Mouse (Mus musculus) stomach, embryonic 14.5 days (tissue): ENCODE measurements at regions not wholly inside any gene's neighbourhood (a gene's known extent, or its start where the extent isn't known, plus 50 kb on each side); places are given as distances from the start of the nearest gene placed in this dataset.

Experiments used
- ATAC-seq: fragments of 200-750 bp; cut with Nextera tagmentation; 2 replicates; pipeline ENCODE4 v1.8.0; 2017; ENCODE audit warnings: low read depth, moderate TSS enrichment; ENCODE audit not compliant: insufficient number of reproducible peaks, insufficient read depth, low FRiP score
- H3K27ac ChIP-seq: fragments of 300-500 bp; sonication (generic); 2 replicates; pipeline ENCODE4 v1.5.1; 2014; ENCODE audit warnings: mild to moderate bottlenecking, low read length, moderate library complexity, mixed read lengths
- H3K27me3 ChIP-seq: fragments of 300-500 bp; sonication (generic); 2 replicates; pipeline ENCODE4 v1.6.1; 2014; ENCODE audit warnings: low read length, control low read depth, mixed read lengths; ENCODE audit not compliant: control insufficient read depth, insufficient read depth
- H3K36me3 ChIP-seq: fragments of 300-500 bp; sonication (generic); 2 replicates; pipeline ENCODE4 v1.6.1; 2014; ENCODE audit warnings: mild to moderate bottlenecking, control low read depth, low read length, moderate library complexity, mixed read lengths; ENCODE audit not compliant: control insufficient read depth, insufficient read depth
- H3K4me1 ChIP-seq: fragments of 300-500 bp; sonication (generic); 2 replicates; pipeline ENCODE4 v1.6.1; 2014; ENCODE audit warnings: low read length, control low read depth, mixed read lengths; ENCODE audit not compliant: control insufficient read depth, insufficient read depth
- H3K4me2 ChIP-seq: fragments of 300-500 bp; sonication (generic); replicated peaks from 2 replicates; pipeline ENCODE4 v1.6.1; 2014; ENCODE audit warnings: low read depth, low read length, control low read depth
- H3K4me3 ChIP-seq: fragments of 300-500 bp; sonication (generic); 2 replicates; pipeline ENCODE4 v1.5.1; 2014; ENCODE audit warnings: low read depth, low read length, control low read depth
- H3K9ac ChIP-seq: fragments of 300-500 bp; sonication (generic); replicated peaks from 2 replicates; pipeline ENCODE4 v1.6.1; 2014; ENCODE audit warnings: low read depth, mild to moderate bottlenecking, control low read depth, low read length, moderate library complexity, mixed read lengths
- H3K9me3 ChIP-seq: fragments of 300-500 bp; sonication (generic); 2 replicates; pipeline ENCODE4 v1.6.1; 2016; ENCODE audit warnings: low read depth, low read length, control low read depth; ENCODE audit not compliant: control insufficient read depth
- WGBS: fragments of 180-500 bp; shearing (Covaris S2); extraction: QIAGEN DNeasy Blood & Tissue Kit; methylation state at CpG from one replicate; pipeline ENCODE4 v1.1.7; 2014; 5-methylcytosine and 5-hydroxymethylcytosine counted together

DNA sequence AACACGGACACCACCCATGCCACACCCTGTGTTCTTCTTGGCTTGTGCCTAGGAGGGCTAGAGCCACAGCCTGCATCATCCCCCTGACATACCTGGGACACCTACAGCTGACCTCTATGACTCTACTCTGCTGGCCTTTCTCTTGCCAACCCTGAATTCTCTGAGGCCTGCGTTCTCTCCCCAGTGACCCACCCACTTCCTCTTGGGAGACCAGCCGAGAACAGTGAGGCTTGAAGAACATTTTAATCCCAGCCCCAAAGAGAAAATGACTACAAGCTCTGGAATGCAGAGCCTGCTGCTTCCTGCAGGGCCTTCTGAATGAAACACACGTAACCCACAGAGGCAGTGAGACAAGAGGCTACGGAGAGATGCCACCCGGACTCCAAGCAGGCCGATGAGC lies 102.0 kb downstream of the Zfp36l2 start:
- no peak overlapping the region for H3K4me3 ChIP-seq
- no peak overlapping the region; the same call in 1 of the 2 replicates for H3K9ac ChIP-seq
- H3K4me2 ChIP-seq: no peak overlapping the region
- peak overlapping the region; percentile 53 for H3K27ac ChIP-seq
- H3K9me3 ChIP-seq: no peaks in the 10 kb centered on the region
- no peaks in the 10 kb centered on the region for H3K27me3 ChIP-seq
- ATAC-seq: peak; percentile 6; the same call in 1 of the 2 replicates
- no peaks in the 10 kb centered on the region for H3K36me3 ChIP-seq
- WGBS: 41% methylated on average over 7 of the region's 7 CpGs
- H3K4me1 ChIP-seq: peaks cover 31% of the 10 kb centered on the region

DNA sequence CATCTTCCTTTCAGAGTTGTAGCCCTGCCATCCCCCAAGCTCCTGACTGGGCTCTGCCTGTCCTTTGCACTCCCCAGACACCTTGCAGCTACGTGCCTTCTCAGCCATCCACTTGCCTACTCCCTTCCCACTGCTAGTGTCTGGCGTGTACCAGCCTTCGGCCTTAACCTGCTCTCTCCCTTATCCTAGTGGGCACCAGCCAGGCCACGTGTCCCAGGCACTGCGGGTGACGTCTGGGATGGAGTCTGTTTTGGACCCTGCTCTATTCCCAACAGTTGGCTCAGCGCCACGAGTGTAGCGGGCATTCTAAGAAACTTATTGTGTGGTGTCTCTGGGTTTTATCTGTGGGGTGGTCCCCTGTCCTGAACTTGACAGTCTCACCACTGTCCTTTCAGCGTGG lies 102.5 kb downstream of the Zfp36l2 start:
- H3K9me3 ChIP-seq: no peaks in the 10 kb centered on the region
- 89% methylated on average over 10 of the region's 10 CpGs for WGBS
- peaks cover 31% of the 10 kb centered on the region for H3K4me1 ChIP-seq
- H3K4me2 ChIP-seq: no peak overlapping the region
- ATAC-seq: no peak
- no peak overlapping the region for H3K9ac ChIP-seq
- no peak overlapping the region for H3K27ac ChIP-seq
- H3K27me3 ChIP-seq: no peaks in the 10 kb centered on the region
- no peaks in the 10 kb centered on the region for H3K36me3 ChIP-seq
- no peak overlapping the region for H3K4me3 ChIP-seq

DNA sequence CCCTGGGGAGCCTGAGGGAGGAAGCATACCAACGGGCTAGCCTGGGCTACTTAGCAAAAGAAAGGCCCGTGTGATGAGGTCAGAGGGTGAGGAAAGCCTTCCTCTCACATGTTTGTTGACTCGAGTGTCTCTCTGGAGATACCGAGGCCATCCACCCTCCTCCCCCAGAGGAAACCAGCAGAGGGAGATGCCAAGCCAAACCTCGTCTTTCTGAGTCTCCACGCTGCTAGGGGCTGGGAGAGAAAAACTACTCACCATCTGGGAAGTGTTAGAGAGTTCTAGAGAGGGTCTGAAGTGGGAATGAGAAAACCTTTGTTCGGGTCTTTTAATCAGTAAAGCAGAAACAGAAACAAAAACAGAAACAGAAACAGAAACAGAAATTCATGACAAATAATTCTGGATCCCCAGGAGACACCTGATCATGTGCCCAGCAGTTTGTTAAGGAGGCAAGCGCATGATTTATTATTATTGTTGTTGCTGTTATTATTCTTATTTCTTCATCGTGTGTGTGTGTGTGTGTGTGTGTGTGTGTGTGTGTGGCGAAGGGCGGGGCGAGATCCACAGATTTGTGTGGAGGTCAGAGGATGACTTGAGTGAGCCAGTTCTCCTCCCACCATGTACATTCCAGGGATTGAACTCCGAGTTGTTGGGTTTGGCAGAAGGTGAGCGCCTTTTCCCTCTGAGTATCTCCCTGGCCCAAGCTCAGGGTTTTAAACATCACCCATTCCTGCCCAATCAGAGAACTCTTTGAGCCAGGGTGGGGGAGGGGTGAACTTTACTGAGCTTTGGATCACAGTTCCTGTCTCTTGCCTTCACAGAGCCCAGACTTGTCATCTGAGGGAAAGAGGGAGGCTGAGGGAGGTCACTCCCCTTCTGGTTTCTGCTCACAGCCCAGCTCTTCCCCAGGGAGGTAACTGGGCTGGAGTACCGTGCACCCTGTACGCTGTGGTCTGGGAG lies 104.2 kb downstream of the Zfp36l2 start:
- WGBS: 70% methylated on average over 16 of the region's 16 CpGs
- Histone ChIP-seq H3K27ac (no peak overlapping the region; the same call in 1 of the 2 replicates), H3K4me2 (no peak overlapping the region), H3K4me1 (peaks cover 31% of the 10 kb centered on the region), H3K9me3 (no peaks in the 10 kb centered on the region), H3K36me3 (no peaks in the 10 kb centered on the region), H3K27me3 (no peaks in the 10 kb centered on the region), H3K4me3 (no peak overlapping the region), H3K9ac (no peak overlapping the region)
- no peak for ATAC-seq

DNA sequence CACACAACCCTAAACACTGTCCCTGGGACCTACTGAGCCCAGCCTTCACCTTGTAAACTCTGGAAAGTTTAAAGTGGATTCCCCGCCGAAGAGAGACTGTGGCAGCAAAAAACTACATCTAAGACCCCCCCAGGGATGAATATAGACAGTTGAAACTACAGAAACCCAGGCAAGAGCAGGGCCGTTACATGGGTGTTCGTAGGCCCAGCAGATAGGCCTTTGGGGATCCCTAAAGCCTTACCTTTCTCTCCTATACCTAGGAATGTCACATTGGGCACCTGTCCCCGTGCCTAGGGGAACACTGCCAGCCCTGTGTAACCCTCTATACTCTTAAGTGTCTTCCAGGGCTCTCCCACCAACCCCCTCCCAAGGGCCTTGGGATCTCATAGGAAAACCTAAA lies 105.2 kb downstream of the Zfp36l2 start:
- WGBS: 83% methylated on average over 5 of the region's 5 CpGs
- H3K4me3 ChIP-seq: no peak overlapping the region
- H3K9me3 ChIP-seq: no peaks in the 10 kb centered on the region
- H3K27ac ChIP-seq: no peak overlapping the region
- H3K36me3 ChIP-seq: no peaks in the 10 kb centered on the region
- H3K4me1 ChIP-seq: peaks cover 31% of the 10 kb centered on the region
- no peak for ATAC-seq
- H3K27me3 ChIP-seq: no peaks in the 10 kb centered on the region
- no peak overlapping the region for H3K9ac ChIP-seq
- H3K4me2 ChIP-seq: no peak overlapping the region

DNA sequence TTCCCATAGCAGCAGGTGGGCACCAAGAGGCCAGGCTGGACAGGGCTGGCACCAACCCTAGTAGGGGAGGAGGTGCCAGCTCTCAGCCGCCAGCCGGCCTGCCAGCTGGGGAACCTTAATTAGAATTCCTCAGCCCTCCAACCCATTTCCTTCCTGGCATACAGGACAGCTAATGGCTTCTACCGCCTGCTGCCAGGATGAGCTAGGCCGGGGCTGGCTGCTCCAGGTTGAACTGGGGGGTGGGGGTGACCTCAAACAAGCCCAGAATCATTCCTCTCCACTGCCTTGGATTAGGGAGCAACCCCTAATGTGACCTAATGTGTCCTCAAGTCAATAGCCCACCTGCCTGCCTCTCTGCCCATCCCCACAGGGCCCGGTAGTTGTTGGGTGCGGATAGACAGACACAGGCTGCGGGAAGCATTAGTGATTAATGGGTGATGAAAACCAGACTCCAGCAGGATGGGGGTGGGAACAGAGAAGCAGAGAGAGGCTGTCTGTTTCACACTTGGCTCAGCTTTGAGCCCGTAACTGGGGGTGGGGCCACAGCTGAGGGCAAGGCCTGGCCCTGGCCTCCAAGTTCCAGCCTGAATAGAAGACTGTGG lies 105.9 kb downstream of the Zfp36l2 start:
- Histone ChIP-seq H3K9me3 (no peaks in the 10 kb centered on the region), H3K4me2 (no peak overlapping the region), H3K9ac (no peak overlapping the region), H3K36me3 (no peaks in the 10 kb centered on the region), H3K4me3 (no peak overlapping the region), H3K4me1 (peaks cover 31% of the 10 kb centered on the region), H3K27me3 (no peaks in the 10 kb centered on the region), H3K27ac (peak overlapping the region; percentile 66; the same call in 1 of the 2 replicates)
- peak; percentile 47; the same call in 1 of the 2 replicates for ATAC-seq
- 41% methylated on average over 8 of the region's 8 CpGs for WGBS

DNA sequence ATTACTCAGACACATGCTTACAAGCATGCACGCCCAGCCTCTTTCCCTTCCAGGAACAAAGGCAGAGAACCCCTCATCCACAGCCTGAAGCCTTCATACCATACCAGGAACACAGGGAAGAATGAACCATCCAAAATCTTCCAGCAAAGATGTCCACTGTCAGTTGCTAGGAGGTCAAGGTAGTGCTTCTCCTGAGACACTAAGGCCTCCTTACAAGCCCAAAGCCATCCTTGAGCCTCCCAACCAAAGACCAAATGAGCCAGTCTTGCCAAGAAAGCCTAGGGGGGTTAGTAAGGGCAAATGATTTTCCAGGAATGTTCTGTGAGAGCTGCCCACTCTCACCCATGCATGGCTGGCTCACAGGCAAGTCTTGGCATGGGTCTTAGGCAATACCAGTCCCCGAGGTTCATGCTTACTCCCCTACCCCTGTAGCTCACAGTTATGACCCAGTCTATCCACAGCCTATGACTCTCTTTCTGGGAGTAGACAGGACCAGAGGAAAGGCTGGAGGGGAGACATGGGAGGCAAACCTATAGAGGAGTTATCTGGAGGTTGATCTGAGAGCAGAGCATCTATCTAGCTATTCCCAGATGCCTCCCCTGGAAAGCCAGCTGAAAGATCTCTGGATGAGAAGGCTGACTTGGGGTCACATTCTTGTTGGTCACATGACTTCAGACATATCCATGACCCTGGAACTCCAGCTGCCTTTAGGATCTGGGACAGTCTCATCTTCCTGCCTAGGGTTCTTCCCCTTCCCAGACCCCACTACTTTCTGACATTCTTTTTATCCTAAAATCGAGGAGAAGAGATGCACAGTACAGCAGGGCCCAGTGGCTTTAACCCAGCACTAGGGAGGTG lies 112.4 kb downstream of the Zfp36l2 start:
- H3K4me3 ChIP-seq: no peak overlapping the region
- WGBS: 59% methylated on average over 3 of the region's 3 CpGs
- H3K4me1 ChIP-seq: peaks cover 20% of the 10 kb centered on the region
- H3K27me3 ChIP-seq: no peaks in the 10 kb centered on the region
- H3K9ac ChIP-seq: no peak overlapping the region
- H3K9me3 ChIP-seq: no peaks in the 10 kb centered on the region
- H3K4me2 ChIP-seq: no peak overlapping the region
- no peak; the same call in 1 of the 2 replicates for ATAC-seq
- no peaks in the 10 kb centered on the region for H3K36me3 ChIP-seq
- peak overlapping the region; percentile 71; the same call in 1 of the 2 replicates for H3K27ac ChIP-seq

DNA sequence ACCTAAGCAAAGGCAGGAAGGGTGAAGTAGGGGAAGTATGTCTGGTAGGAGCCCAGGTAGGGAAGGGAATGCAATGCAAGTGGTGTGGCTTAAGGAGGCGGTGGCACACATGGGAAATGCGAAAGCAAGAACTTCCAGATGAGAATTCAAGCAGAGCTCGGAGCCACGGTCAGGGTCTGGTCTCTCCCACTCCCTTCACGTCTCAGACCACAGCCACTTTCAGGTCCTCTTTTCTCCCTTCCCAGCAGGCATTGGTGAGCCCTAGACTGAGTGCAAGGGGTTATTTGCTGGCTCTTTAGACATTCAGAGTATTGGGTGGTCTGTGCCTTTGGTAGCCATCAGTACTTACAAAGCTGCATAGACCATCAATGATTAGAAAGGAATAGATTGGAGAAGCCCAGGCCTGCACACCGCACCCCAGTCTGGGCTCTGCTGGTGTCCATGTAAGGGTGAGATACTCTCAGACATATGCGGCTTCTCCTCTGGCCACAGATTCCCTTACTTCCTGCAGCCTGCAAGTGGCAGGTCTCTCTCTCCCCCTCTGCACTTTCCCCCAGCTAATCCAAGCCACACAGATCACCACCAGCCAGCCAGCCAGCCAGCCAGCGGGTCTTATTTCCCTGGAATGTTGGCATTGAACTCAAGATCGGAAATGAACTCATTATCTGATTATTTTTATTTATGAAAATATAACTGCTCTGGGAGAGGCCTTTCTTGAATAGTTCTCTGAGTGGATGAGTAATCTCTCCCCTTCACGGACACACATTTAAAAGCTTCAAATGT lies 113.6 kb downstream of the Zfp36l2 start:
- Histone ChIP-seq H3K9ac (no peak overlapping the region), H3K27me3 (no peaks in the 10 kb centered on the region), H3K4me2 (no peak overlapping the region), H3K9me3 (no peaks in the 10 kb centered on the region), H3K4me3 (no peak overlapping the region), H3K27ac (peak overlapping the region; percentile 71), H3K36me3 (no peaks in the 10 kb centered on the region), H3K4me1 (peaks cover 20% of the 10 kb centered on the region)
- 64% methylated on average over 10 of the region's 10 CpGs for WGBS
- ATAC-seq: no peak
